Mouse (Mus musculus): Measurements from ENCODE around the gene Ccdc171.
A peak's percentile ranks its signal among the peaks of the same experiment; 100 is the strongest.
"Not testable (repeated sequence)": the region's sequence is repeated elsewhere in the genome, so short reads cannot be mapped to it uniquely, and the experiment has no call there.

Ccdc171 gene

DNA sequence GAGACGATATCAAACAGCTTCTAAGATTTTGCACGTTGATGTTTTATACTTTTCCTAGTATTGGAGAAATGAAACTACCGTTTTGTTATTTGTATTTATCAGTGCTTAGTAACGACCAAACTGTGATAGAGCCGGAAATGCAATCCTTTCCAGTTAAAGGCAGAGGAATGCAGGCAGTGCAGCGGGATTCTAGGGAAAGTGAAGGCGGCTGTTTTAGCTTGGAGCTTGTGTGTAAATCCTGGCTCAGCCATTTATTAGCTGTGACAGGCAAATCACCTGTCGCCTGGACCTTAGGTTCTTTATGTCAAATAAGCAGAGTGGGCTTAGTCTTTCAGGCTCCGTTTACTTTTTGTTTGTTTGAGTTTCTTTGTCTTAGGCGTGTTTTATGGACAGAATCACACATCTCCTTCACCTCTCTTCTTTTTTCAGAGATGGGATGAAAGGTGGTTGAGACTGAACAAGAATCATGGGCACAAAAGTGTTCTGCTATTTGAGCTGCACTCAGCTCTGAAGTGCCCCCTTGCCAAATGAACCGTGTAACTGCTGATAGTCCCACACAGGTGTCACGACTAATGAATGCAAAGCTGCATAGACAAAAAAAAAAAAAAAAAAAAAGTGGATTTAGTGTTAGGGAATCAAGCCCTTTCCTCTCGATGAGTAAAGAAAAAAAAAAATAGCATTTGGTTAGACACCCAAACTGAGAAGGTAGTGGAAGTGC is 1.1 kb downstream of the Ccdc171 start:
- peak; percentile 41 for DNase-seq

DNA sequence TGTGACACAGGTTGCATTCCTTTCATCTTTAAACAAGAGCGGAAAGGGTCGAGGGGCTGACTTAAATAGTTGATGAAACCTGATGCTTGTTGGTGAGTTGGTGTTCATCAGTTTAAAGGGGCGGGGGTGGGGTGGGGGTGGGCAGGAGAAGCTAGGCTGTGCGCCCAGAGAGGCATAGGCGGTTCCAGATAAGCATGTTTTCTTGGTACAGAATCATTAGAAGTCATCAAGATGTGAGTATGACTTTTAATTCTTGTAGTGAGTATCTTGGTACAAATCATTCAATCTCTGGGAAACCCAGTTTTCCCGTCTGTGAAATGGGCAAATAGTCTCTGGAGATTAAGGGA is 1.6 kb downstream of the Ccdc171 start:
- no peak for DNase-seq

- DNase-seq, result peak; percentile 58
These were observed 2.6 kb downstream of the Ccdc171 start for GRCm38 (mm10) chr4:83527921-83528320.

GRCm38 (mm10) chr4:83530060-83530459 is 4.7 kb downstream of the Ccdc171 start:
- DNase-seq, result not testable (repeated sequence)

DNA sequence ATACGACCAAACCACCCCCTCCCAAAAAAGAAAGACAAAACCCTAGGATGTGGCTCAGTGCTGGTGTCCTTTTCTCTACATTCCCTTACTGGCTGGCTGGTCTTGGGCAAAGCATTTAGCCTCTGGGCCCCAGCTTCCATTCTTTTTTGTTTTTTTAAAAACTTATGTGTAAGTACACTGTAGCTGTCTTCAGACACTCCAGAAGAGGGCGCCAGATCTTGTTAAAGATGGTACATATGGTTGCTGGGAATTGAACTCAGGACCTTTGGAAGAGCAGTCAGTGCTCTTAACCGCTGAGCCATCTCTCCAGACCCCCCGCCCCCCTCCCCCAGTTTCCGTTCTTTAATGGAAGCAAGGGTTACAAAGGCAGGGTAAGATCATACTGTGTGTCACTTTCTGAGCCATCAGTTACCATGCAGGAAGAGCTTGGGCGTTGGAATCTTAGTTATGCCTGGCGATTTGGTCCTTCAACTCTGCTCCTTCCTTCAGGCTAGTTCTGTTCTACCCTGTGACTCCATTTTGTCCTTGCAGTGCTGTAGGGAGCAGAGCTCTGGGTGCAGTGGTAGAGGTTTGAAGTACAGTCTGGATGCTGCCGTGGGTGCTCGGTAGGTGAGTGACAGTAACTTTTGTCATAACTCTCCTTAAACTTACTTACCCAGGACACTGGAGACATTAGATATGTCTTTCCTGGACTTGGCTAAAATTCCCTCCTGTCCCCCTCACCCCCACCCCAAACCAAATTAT is 8.0 kb downstream of the Ccdc171 start:
- no peak for DNase-seq

- DNase-seq, result no peak
These were observed 8.7 kb downstream of the Ccdc171 start for GRCm38 (mm10) chr4:83534024-83534423.

DNA sequence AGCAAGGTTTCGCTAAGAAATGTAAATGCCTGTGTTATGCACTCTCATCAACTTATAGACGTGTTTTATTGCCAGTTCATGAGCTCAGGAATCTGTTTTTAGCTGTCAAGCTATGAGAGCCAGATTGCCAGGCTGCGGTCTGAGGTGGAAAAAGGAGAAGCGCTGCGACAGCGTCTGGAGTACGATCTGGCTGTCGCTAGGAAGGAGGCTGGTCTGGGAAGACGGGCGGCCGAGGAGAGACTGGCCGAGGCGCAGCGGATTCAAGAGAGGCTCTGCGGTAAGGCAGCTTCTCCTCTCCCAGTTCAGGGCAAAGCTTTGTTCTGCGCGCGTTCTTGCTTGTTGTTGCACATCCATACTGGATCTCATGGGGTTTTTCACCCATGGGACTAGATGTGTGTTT is 24.2 kb downstream of the Ccdc171 start:
- DNase-seq, result no peak

GRCm38 (mm10) chr4:83567190-83568113 is 42.1 kb downstream of the Ccdc171 start:
- DNase-seq, result peak; percentile 12

GRCm38 (mm10) chr4:83568145-83568544 is 42.8 kb downstream of the Ccdc171 start:
- peak; percentile 17 for DNase-seq

GRCm38 (mm10) chr4:83570569-83570968 is 45.2 kb downstream of the Ccdc171 start:
- DNase-seq, result peak; percentile 66

DNA sequence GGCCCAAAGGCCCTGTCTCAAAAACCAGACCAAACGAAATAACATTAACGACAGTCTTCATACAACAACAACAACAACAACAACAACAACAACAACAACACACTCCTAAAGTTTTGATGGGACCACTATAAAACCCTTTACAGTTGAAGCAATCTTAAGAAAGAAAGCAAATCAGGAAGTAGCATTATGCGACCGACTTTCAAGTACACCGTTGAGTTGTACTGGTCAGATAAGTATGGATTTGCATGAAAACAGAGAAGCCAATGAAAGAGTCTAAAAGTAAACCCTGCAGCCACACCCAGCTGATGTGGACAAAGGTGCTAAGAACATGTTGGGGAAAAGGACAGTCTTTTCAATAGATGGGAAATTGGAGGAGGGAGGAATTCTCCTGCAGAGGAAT is 45.7 kb downstream of the Ccdc171 start:
- DNase-seq, result no peak

- DNase-seq, result no peak
These were observed 47.2 kb downstream of the Ccdc171 start for GRCm38 (mm10) chr4:83572521-83572920.

GRCm38 (mm10) chr4:83576315-83576714 is 51.0 kb downstream of the Ccdc171 start:
- DNase-seq, result no peak

DNA sequence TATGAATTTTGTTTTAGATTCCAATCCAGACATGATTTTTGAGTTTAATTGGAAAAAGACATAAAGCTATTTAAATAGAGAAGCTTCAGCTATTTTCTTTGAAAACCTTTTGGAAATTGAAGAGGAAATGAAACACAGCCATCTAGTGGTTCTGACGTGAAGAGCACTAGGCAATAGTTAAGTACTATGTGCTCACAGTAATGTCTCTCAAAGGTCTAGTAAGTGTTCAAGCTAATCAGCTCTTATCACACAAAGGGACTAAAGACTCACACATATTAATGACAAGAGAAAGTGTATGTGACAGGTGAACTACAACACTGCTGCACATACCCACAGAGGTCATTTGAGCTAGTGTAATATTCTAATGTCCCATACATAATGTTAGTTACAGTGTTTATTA is 54.8 kb downstream of the Ccdc171 start:
- DNase-seq, result peak; percentile 33

DNA sequence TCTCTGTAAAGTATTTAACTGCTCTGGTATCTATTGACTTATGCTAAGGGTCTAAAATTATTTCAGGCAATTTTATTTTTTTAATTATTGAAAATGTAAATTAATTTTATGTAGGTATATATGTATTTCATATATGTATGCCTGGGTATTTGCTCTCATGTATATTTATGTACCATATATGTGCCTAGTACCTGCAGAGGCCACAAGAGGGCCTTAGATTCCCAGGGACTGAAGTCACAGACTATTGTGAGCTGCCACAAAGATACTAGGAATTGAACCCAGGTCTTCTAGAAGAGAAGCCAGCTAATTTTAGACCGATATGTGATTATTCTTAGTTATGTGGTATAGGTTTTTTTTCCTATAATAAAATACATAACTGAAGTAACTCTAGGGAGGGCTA is 62.2 kb downstream of the Ccdc171 start:
- DNase-seq, result no peak

GRCm38 (mm10) chr4:83596486-83596885 is 71.1 kb downstream of the Ccdc171 start:
- peak; percentile 67 for DNase-seq

DNA sequence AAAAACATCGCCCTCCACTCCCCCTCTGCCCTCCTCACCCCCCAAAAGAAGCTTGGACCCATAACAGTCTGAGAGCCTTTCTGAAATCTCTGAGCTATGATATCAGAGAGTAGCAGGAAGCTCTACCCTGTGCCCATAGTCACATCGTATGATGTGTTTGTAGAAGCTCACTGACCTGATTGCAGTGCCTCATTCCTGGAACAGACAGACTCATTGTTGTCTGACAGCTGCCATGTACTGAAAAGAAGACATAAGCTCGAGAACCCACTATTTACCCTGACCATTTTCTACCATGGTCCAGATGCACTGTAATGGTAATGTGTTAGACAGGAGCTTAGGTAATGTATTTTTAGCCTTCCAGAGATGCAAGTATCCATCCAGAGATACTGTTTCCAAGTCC is 85.8 kb downstream of the Ccdc171 start:
- peak; percentile 73 for DNase-seq

DNA sequence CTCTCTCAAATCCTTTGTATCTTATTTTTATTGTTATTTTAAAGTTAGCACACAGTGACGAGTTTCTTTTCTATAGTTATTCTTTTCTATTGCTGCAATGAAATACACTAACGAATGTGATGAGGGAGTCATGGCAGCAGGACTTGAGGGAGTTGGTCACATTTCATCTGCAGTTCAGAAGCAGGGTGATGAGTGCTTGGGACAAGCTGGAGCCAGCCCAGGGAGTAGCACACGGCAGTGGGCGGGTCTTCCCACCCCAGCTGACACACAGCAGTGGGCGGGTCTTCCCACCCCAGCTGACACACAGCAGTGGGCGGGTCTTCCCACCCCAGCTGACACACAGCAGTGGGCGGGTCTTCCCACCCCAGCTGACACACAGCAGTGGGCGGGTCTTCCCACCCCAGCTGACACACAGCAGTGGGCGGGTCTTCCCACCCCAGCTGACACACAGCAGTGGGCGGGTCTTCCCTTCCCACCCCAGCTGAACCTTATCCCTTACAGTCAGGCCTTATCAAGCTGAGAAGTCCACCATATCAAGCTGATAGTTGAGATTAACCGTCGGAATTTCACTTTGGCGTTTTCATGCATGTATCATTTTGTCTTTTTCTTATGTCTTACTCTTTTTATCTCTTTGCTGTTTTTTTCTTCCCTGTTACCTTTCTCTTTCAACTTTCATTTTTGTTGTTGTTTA is 97.8 kb downstream of the Ccdc171 start:
- not testable (repeated sequence) for DNase-seq

DNA sequence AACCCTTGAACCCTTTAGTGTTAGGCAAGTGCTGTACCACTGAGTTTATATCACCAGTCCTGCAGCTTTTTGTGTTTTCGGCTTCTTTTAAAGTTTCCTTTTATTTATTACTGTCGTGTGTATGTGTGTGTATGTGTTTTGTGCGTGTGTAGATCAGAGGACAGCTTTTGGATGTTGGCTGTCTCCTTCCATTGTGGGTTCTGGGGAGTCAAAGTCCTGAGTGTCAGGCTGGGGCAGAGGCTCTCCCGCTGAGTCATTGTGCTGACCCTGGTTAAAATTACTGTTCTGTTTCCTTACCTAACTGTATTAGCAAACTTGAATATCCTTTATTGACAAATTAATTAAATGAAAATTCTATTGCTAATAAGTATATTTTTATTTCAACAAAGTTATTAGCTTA is 98.4 kb downstream of the Ccdc171 start:
- no peak for DNase-seq

GRCm38 (mm10) chr4:83651453-83651852 is 126.1 kb downstream of the Ccdc171 start:
- no peak for DNase-seq

GRCm38 (mm10) chr4:83655396-83655795 is 130.1 kb downstream of the Ccdc171 start:
- peak; percentile 55 for DNase-seq

GRCm38 (mm10) chr4:83656571-83656970 is 131.2 kb downstream of the Ccdc171 start:
- peak; percentile 70 for DNase-seq

DNA sequence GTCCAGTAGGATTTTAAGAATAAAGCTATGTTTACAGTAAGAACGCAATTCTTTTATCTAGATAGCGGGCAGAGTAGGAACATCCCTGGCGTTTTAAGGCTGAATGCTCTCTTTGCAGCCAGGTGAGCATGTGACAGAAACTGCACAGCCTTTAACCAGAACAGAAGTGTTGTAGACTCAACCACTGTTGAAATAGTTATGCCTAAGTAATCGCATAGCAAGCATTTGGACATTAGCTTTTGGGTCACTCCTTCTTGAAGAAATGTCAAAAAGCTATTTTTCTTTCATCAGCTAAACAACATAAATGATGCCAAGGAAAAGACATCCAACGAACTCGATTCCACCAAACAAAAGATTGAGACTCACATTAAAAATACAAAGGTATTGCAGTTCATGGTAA is 131.7 kb downstream of the Ccdc171 start:
- DNase-seq, result no peak
